8 mouse cellular contexts compared by ENCODE assay signal in genomic region chr1:59316386-59317051, GRCm38 (mm10). TPM values are rescaled to one million over a fixed set of nuclear protein-coding genes. Genes with fewer than 3 reads are reported as not detected.
DNase-seq lines count a peak whose midpoint lies in the region; ATAC-seq lines count a peak whose summit lies in the region.

No protein-coding gene starts in this region.

- peak overlapping the region; percentile 47 for H3K4me2 ChIP-seq in heart, embryonic 16.5 days (ENCODE audit: low read depth, low read length)
- peak overlapping the region; percentile 29 for H3K4me2 ChIP-seq in liver, embryonic 13.5 days
- peak overlapping the region; percentile 48 for H3K4me2 ChIP-seq in neural tube, embryonic 15.5 days

- H3K36me3 ChIP-seq in heart, embryonic 16.5 days (ENCODE audit: control insufficient read depth, insufficient read depth), result no peaks in the 10 kb centered on the region
- no peaks in the 10 kb centered on the region for H3K36me3 ChIP-seq in liver, embryonic 13.5 days
- no peaks in the 10 kb centered on the region for H3K36me3 ChIP-seq in neural tube, embryonic 15.5 days

- ATAC-seq in cerebellum, adult (ENCODE audit: insufficient number of reproducible peaks, low FRiP score, low TSS enrichment), result peak; percentile 17
- peak; percentile 57 for ATAC-seq in CD4-positive, CD25-positive, alpha-beta regulatory T cell, adult 4 months
- no peak for ATAC-seq in heart, embryonic 16.5 days (replicated peaks; ENCODE audit: extremely low read depth, insufficient read depth, low FRiP score)
- ATAC-seq in liver, embryonic 13.5 days (ENCODE audit: low read depth), result no peak
- ATAC-seq in neural tube, embryonic 15.5 days (ENCODE audit: low FRiP score), result peak; percentile 24; the same call in 1 of the 2 replicates

- H3K4me3 ChIP-seq in heart, embryonic 16.5 days (ENCODE audit: low read length), result no peak overlapping the region
- H3K4me3 ChIP-seq in liver, embryonic 13.5 days (replicated peaks), result no peak overlapping the region
- peak overlapping the region; percentile 5; the same call in 1 of the 2 replicates for H3K4me3 ChIP-seq in neural tube, embryonic 15.5 days (replicated peaks)

- peaks cover 2% of the 10 kb centered on the region; the same call in 1 of the 2 replicates for H3K4me1 ChIP-seq in heart, embryonic 16.5 days (ENCODE audit: control insufficient read depth, insufficient read depth, low read length)
- H3K4me1 ChIP-seq in liver, embryonic 13.5 days (replicated peaks), result peaks cover 17% of the 10 kb centered on the region
- H3K4me1 ChIP-seq in neural tube, embryonic 15.5 days, result peaks cover 35% of the 10 kb centered on the region

- no peaks in the 10 kb centered on the region for H3K9me3 ChIP-seq in heart, embryonic 16.5 days (replicated peaks; ENCODE audit: control insufficient read depth, low read length)
- no peaks in the 10 kb centered on the region for H3K9me3 ChIP-seq in liver, embryonic 13.5 days (replicated peaks)
- H3K9me3 ChIP-seq in neural tube, embryonic 15.5 days (replicated peaks), result no peaks in the 10 kb centered on the region

- no peak for DNase-seq in cerebellum, adult 8-10 months
- peak; percentile 31 to 51 for DNase-seq in cerebellum, postnatal 36 days
- no peak for DNase-seq in liver, embryonic 13.5 days
- DNase-seq in right cerebral cortex, adult 2 months (ENCODE audit: low spot score in 2 of 2), result no peak

- no peak overlapping the region for H3K9ac ChIP-seq in heart, embryonic 16.5 days (ENCODE audit: low read length)
- no peak overlapping the region for H3K9ac ChIP-seq in liver, embryonic 13.5 days
- H3K9ac ChIP-seq in neural tube, embryonic 15.5 days (replicated peaks), result 0 out of 2 replicates have a peak overlapping the region, but pooled peaks have one; percentile 15

- H3K27me3 ChIP-seq in heart, embryonic 16.5 days (ENCODE audit: control insufficient read depth, insufficient read depth, low read length), result peaks cover 8% of the 10 kb centered on the region; the same call in 1 of the 2 replicates
- no peaks in the 10 kb centered on the region for H3K27me3 ChIP-seq in liver, embryonic 13.5 days
- no peaks in the 10 kb centered on the region for H3K27me3 ChIP-seq in neural tube, embryonic 15.5 days (replicated peaks)

- no peak overlapping the region for H3K27ac ChIP-seq in heart, embryonic 16.5 days (ENCODE audit: low read length)
- H3K27ac ChIP-seq in liver, embryonic 13.5 days, result no peak overlapping the region
- peak overlapping the region; percentile 41 for H3K27ac ChIP-seq in neural tube, embryonic 15.5 days (replicated peaks)

- WGBS in heart, embryonic 16.5 days, result 11% methylated on average over 6 of the region's 6 CpGs
- WGBS in liver, embryonic 13.5 days (ENCODE audit: insufficient replicate concordance), result 15% methylated on average over 6 of the region's 6 CpGs
- 5% methylated on average over 6 of the region's 6 CpGs for WGBS in neural tube, embryonic 15.5 days

RNA-seq across cellular contexts. Expression of gene Cdk15, which starts 59.8 kb away (rescaled TPM):
- polyA plus RNA-seq in CD4-positive, CD25-positive, alpha-beta regulatory T cell, adult 4 months (2017; shearing (Covaris generic)), result not detected
- 0.62 TPM in 1 of 2 replicates, not detected in the other for polyA plus RNA-seq in heart, embryonic 16.5 days (2015; fragmentation: Nextera tagmentation; extraction: Ambion mirVana)
- polyA plus RNA-seq in liver, embryonic 13.5 days (2015; fragmentation: Nextera tagmentation; extraction: Ambion mirVana), result not detected in 2 replicates
- 1.7 and 1.9 TPM in 2 replicates for polyA plus RNA-seq in neural tube, embryonic 15.5 days (2015; fragmentation: Nextera tagmentation; extraction: Ambion mirVana)

Comparison
In these comparisons a context has a peak if more than half of its experiments do, and no peak if none do; other contexts are left out.
1. DNase-seq: peak in cerebellum, postnatal 36 days (2 of 2); none in cerebellum, adult 8-10 months (single experiment), liver, embryonic 13.5 days (single experiment) and right cerebral cortex, adult 2 months (0 of 2).
2. ATAC-seq: peak in cerebellum, adult (single experiment), CD4-positive, CD25-positive, alpha-beta regulatory T cell, adult 4 months (single experiment) and neural tube, embryonic 15.5 days (single experiment); none in heart, embryonic 16.5 days (single experiment) and liver, embryonic 13.5 days (single experiment).
3. Peak in every context shown above with its lines, with median percentiles within 50 percentile points of each other: H3K4me2 ChIP-seq.